Mouse (Mus musculus): ENCODE measurements around the gene Klkb1. TPM values are rescaled to one million over a fixed set of nuclear protein-coding genes. Genes with fewer than 3 reads are reported as not detected.

Klkb1 gene
- total and polyA plus RNA-seq, 3 experiments: 0.04 TPM; not detected in 2

DNA sequence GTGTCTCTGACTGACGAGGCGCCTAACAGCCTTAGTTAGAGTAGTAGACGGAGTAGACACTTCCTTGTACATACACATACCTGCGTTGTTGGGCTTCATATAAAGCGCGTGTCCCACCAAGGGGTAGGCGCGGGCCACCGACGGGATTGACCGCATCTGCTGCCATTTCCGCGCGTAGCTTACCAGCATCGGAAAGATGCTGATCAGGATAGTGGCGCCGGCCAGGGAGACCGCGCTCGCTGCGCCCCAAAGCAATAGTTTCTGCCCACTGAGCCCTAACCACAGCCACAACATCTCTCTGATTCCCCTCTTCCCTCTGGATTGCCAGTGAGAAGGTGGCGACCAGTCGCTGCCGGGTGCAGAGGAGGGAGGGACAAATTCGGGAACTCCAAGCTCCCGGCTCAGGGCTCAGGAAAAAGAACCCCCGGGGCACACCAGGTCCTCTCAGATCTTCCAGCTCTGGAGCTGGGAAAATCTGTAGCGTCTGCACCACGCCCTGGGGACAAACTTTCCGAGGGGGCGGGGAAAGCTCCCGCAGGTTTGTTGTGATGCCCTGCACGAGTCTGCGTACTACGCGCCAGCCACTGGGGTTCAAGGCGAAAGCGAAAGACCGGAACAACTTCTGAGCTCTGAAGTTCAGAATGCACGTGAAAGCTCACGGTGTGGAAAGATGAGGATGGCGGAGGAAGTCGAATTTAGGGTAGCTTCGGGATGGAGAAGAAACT, 38.2 kb upstream of the Klkb1 start, which contains the start of gene Cyp4v3:
Cyp4v3 (minus strand) TSS at position 532 of the 725 bp plus-strand sequence.
- no peaks in the 10 kb centered on the region for H3K79me2 ChIP-seq (replicated peaks; ENCODE audit: control insufficient read depth, extremely low read depth, insufficient read depth, poor library complexity, severe bottlenecking)
- peaks cover 7 to 26% of the 10 kb centered on the region in 2 experiments for H3K4me1 ChIP-seq (ENCODE audit: control insufficient read depth in 1 of 2, insufficient read depth in 2 of 2)
- H3K4me2 ChIP-seq (ENCODE audit: insufficient read depth, low read depth, poor library complexity, severe bottlenecking): peak within 1 kb of the TSS; percentile 44
- H3K27me3 ChIP-seq (replicated peaks): no peaks in the 10 kb centered on the region
- no peak within 1 kb of the TSS; the same call in 1 of the 2 replicates for H3K27ac ChIP-seq (ENCODE audit: insufficient read depth, low read depth)
- peak; percentile 69 for DNase-seq (ENCODE audit: extremely low read depth)
- in situ Hi-C loops (cut with MboI; ENCODE audit: low pct_ligation_motif_present, low pct_unique_long_range_greater_than_20kb, low sequenced_read_pairs): no loop called here
- no peaks in the 10 kb centered on the region for H3K36me3 ChIP-seq (replicated peaks in 1 of 2; ENCODE audit: control insufficient read depth in 1 of 2, insufficient read depth in 1 of 2, low read length in 1 of 2)
- H3K9ac ChIP-seq (ENCODE audit: insufficient read depth, low read depth): peak within 1 kb of the TSS; percentile 30
- no peaks in the 10 kb centered on the region for H3K9me3 ChIP-seq (replicated peaks; ENCODE audit: low read length)
- dilution Hi-C loops (cut with MboI; ENCODE audit: extremely low pct_ligation_motif_present, extremely low pct_unique_long_range_greater_than_20kb, low sequenced_read_pairs): no loop called here
- H3K4me3 ChIP-seq (replicated peaks in 1 of 3; ENCODE audit: low read depth in 2 of 3, low read length in 2 of 3, poor library complexity in 1 of 3): peak within 1 kb of the TSS; percentile 46 to 75 (median 67)
- TF ChIP-seq USF2 (conservative IDR thresholded peaks at IDR 0.05; ENCODE audit: low read depth, low read length) (no peak), ZKSCAN1 (IDR thresholded peaks at IDR 0.05; ENCODE audit: borderline replicate concordance, low read depth, low read length) (no peak), NRF1 (IDR thresholded peaks at IDR 0.05; ENCODE audit: low read depth, low read length) (peak; percentile 79), MEF2A (IDR thresholded peaks at IDR 0.05; ENCODE audit: borderline replicate concordance, low read depth, low read length) (no peak), SIN3A (IDR thresholded peaks at IDR 0.05; ENCODE audit: low read length) (no peak; the same call in 1 of the 2 replicates), MAX (IDR thresholded peaks at IDR 0.05; ENCODE audit: low read length) (peak; percentile 74), POLR2AphosphoS2 (IDR thresholded peaks at IDR 0.05; ENCODE audit: low read depth, low read length) (no peak), CTCF (conservative IDR thresholded peaks at IDR 0.05 in 1 of 2, IDR thresholded peaks at IDR 0.05 in 1 of 2; ENCODE audit: low read depth in 2 of 2, low read length in 2 of 2) (no peak), MAZ (IDR thresholded peaks at IDR 0.05; ENCODE audit: low read depth, low read length) (no peak), ZNF384 (IDR thresholded peaks at IDR 0.05; ENCODE audit: low read depth, low read length) (no peak), JUN (IDR thresholded peaks at IDR 0.05; ENCODE audit: insufficient read depth, low read depth, low read length) (no peak), USF1 (IDR thresholded peaks at IDR 0.05; ENCODE audit: low read depth, low read length) (no peak), E2F4 (IDR thresholded peaks at IDR 0.05; ENCODE audit: insufficient replicate concordance, low read depth, low read length) (no peak), CHD1 (IDR thresholded peaks at IDR 0.05; ENCODE audit: low read depth, low read length) (no peak), HCFC1 (IDR thresholded peaks at IDR 0.05; ENCODE audit: low read depth, low read length) (peak; percentile 35; the same call in 1 of the 2 replicates), TBP (conservative IDR thresholded peaks at IDR 0.05; ENCODE audit: low read depth, low read length) (0 out of 2 replicates have a peak, but pooled peaks have one; percentile 30), IRF4 (IDR thresholded peaks at IDR 0.05; ENCODE audit: low read depth, low read length) (0 out of 2 replicates have a peak, but pooled peaks have one; percentile 25), NELFE (IDR thresholded peaks at IDR 0.05; ENCODE audit: low read depth, low read length) (0 out of 2 replicates have a peak, but pooled peaks have one; percentile 51), ZMIZ1 (IDR thresholded peaks at IDR 0.05; ENCODE audit: low read depth, low read length) (no peak), SMC3 (IDR thresholded peaks at IDR 0.05; ENCODE audit: low read depth, low read length) (no peak), JUND (conservative IDR thresholded peaks at IDR 0.05; ENCODE audit: low read depth, low read length) (no peak), CHD2 (IDR thresholded peaks at IDR 0.05; ENCODE audit: low read length) (no peak), RAD21 (IDR thresholded peaks at IDR 0.05; ENCODE audit: low read depth, low read length) (no peak), MXI1 (IDR thresholded peaks at IDR 0.05; ENCODE audit: low read depth, low read length) (peak; percentile 74; the same call in 1 of the 2 replicates), RCOR1 (conservative IDR thresholded peaks at IDR 0.05; ENCODE audit: low read depth, low read length) (no peak), ETS1 (conservative IDR thresholded peaks at IDR 0.05; ENCODE audit: low read depth, low read length) (peak; percentile 56), MYC (IDR thresholded peaks at IDR 0.05; ENCODE audit: low read depth, low read length) (peak; percentile 72), MAFK (IDR thresholded peaks at IDR 0.05; ENCODE audit: insufficient replicate concordance, low read length) (no peak), KAT2A (IDR thresholded peaks at IDR 0.05; ENCODE audit: insufficient replicate concordance, low read length) (no peak), BHLHE40 (IDR thresholded peaks at IDR 0.05; ENCODE audit: low read depth, low read length) (peak; percentile 95), ZC3H11A (IDR thresholded peaks at IDR 0.05; ENCODE audit: low read depth, low read length) (no peak), PAX5 (IDR thresholded peaks at IDR 0.05; ENCODE audit: low read length) (no peak), EP300 (IDR thresholded peaks at IDR 0.05; ENCODE audit: low read length) (no peak), POLR2A (IDR thresholded peaks at IDR 0.05; ENCODE audit: low read depth, low read length) (peak; percentile 60), TCF12 (IDR thresholded peaks at IDR 0.05; ENCODE audit: low read depth, low read length) (no peak), ELF1 (IDR thresholded peaks at IDR 0.05; ENCODE audit: low read depth, low read length) (peak; percentile 50)
